Mouse (Mus musculus): ENCODE data around the gene Ncln. TPM values are rescaled to one million over a fixed set of nuclear protein-coding genes. Genes with fewer than 3 reads are reported as not detected.

Ncln gene
- polyA plus RNA-seq, 1 experiment: 122 TPM

GRCm38 (mm10) chr10:81481605-81482532 is 14.3 kb downstream of the Ncln start:
- Histone ChIP-seq H3K79me2 (ENCODE audit: control insufficient read depth, insufficient read depth) (no peaks in the 10 kb centered on the region), H3K79me3 (ENCODE audit: low read depth) (no peaks in the 10 kb centered on the region), H3K27me3 (ENCODE audit: control insufficient read depth, insufficient read depth, insufficient read length) (peaks cover 33% of the 10 kb centered on the region), H3K36me3 (ENCODE audit: control insufficient read depth, insufficient read depth) (peaks cover 3% of the 10 kb centered on the region), H3K4me3 (ENCODE audit: insufficient read depth, poor library complexity, severe bottlenecking) (no peak overlapping the region), H3ac (ENCODE audit: control insufficient read depth, insufficient read length, low read depth) (peak overlapping the region; percentile 66)
- TF ChIP-seq FOSL1 (IDR thresholded peaks at IDR 0.05; ENCODE audit: insufficient read depth, low read length, poor library complexity, severe bottlenecking) (no peak), USF1 (IDR thresholded peaks at IDR 0.05; ENCODE audit: low read depth) (no peak), MYOG (IDR thresholded peaks at IDR 0.05; ENCODE audit: control insufficient read depth, extremely low read depth, insufficient read length) (no peak), MAX (IDR thresholded peaks at IDR 0.05) (no peak), CEBPB (IDR thresholded peaks at IDR 0.05; ENCODE audit: low read depth) (no peak), MYOD1 (IDR thresholded peaks at IDR 0.05; ENCODE audit: control insufficient read depth, insufficient read length, low read depth) (no peak), CTCF (IDR thresholded peaks at IDR 0.05; ENCODE audit: control insufficient read depth, insufficient read depth, insufficient read length) (no peak)

DNA sequence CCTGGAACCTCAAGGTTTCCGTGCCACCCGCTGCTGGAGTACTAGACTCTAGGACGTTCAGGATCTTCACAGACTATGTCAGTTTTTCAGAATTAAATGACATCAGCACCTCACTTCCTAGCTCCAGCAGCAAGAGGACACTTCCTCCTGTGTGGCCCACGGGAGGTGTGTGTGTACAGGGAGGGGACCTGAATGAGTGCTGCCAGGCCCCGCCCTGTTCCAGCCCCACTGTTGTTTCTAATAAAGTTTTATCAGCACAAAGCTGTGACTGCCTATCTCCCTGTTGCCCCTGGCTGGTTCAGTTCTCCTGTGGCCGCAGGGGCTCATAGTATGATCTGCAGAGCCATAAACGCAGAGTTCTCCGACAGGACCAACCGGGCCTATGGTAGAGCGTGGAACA is 21.7 kb downstream of the Ncln start:
- H3K27me3 ChIP-seq (ENCODE audit: control insufficient read depth, insufficient read depth, insufficient read length): peaks cover 58% of the 10 kb centered on the region
- H3K36me3 ChIP-seq (ENCODE audit: control insufficient read depth, insufficient read depth): no peaks in the 10 kb centered on the region
- H3K79me2 ChIP-seq (ENCODE audit: control insufficient read depth, insufficient read depth): no peaks in the 10 kb centered on the region
- no peak overlapping the region for H3K4me3 ChIP-seq (ENCODE audit: insufficient read depth, poor library complexity, severe bottlenecking)
- H3K79me3 ChIP-seq (ENCODE audit: low read depth): no peaks in the 10 kb centered on the region
- H3ac ChIP-seq (ENCODE audit: control insufficient read depth, insufficient read length, low read depth): no peak overlapping the region
- TF ChIP-seq MYOG (IDR thresholded peaks at IDR 0.05; ENCODE audit: control insufficient read depth, extremely low read depth, insufficient read length) (no peak), FOSL1 (IDR thresholded peaks at IDR 0.05; ENCODE audit: insufficient read depth, low read length, poor library complexity, severe bottlenecking) (no peak), MYOD1 (IDR thresholded peaks at IDR 0.05; ENCODE audit: control insufficient read depth, insufficient read length, low read depth) (no peak), MAX (IDR thresholded peaks at IDR 0.05) (no peak), USF1 (IDR thresholded peaks at IDR 0.05; ENCODE audit: low read depth) (no peak), CTCF (IDR thresholded peaks at IDR 0.05; ENCODE audit: control insufficient read depth, insufficient read depth, insufficient read length) (no peak)

DNA sequence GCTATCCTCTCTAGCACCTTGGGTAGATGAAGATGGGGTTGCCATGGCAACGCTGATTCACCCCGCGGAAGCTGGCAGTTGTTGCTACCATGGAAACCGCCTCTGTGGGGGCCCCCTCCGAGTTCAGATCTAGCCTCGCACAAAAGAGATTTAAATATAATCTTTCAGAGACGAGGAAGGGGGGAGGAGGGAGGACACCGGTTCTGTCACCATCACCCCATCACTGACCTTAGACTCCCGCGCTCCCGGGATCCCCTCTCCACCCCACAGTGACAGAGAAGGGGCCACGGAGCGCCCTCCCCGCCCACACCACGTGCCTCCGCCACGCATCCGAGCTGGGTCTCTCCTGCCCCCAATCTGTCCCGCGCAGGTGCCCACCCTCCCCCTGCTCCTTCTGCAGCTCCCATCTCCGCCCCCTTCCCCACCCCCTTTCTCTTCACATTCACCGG is 23.2 kb downstream of the Ncln start:
- no peaks in the 10 kb centered on the region for H3K36me3 ChIP-seq (ENCODE audit: control insufficient read depth, insufficient read depth)
- no peaks in the 10 kb centered on the region for H3K79me3 ChIP-seq (ENCODE audit: low read depth)
- H3K79me2 ChIP-seq (ENCODE audit: control insufficient read depth, insufficient read depth): no peaks in the 10 kb centered on the region
- no peak overlapping the region for H3K4me3 ChIP-seq (ENCODE audit: insufficient read depth, poor library complexity, severe bottlenecking)
- TF ChIP-seq FOSL1 (IDR thresholded peaks at IDR 0.05; ENCODE audit: insufficient read depth, low read length, poor library complexity, severe bottlenecking): no peak
- TF ChIP-seq MYOG (IDR thresholded peaks at IDR 0.05; ENCODE audit: control insufficient read depth, extremely low read depth, insufficient read length): no peak
- no peak for TF ChIP-seq CEBPB (IDR thresholded peaks at IDR 0.05; ENCODE audit: low read depth)
- TF ChIP-seq MAX (IDR thresholded peaks at IDR 0.05): no peak
- TF ChIP-seq USF1 (IDR thresholded peaks at IDR 0.05; ENCODE audit: low read depth): no peak
- no peak for TF ChIP-seq CTCF (IDR thresholded peaks at IDR 0.05; ENCODE audit: control insufficient read depth, insufficient read depth, insufficient read length)
- TF ChIP-seq MYOD1 (IDR thresholded peaks at IDR 0.05; ENCODE audit: control insufficient read depth, insufficient read length, low read depth): no peak
- no peak overlapping the region for H3ac ChIP-seq (ENCODE audit: control insufficient read depth, insufficient read length, low read depth)
- peaks cover 68% of the 10 kb centered on the region for H3K27me3 ChIP-seq (ENCODE audit: control insufficient read depth, insufficient read depth, insufficient read length)

- Histone ChIP-seq H3K79me3 (ENCODE audit: low read depth) (no peaks in the 10 kb centered on the region), H3K79me2 (ENCODE audit: control insufficient read depth, insufficient read depth) (no peaks in the 10 kb centered on the region), H3K4me3 (ENCODE audit: insufficient read depth, poor library complexity, severe bottlenecking) (no peak overlapping the region), H3ac (ENCODE audit: control insufficient read depth, insufficient read length, low read depth) (no peak overlapping the region), H3K27me3 (ENCODE audit: control insufficient read depth, insufficient read depth, insufficient read length) (peaks cover 73% of the 10 kb centered on the region), H3K36me3 (ENCODE audit: control insufficient read depth, insufficient read depth) (no peaks in the 10 kb centered on the region)
- TF ChIP-seq USF1 (IDR thresholded peaks at IDR 0.05; ENCODE audit: low read depth): no peak
- TF ChIP-seq FOSL1 (IDR thresholded peaks at IDR 0.05; ENCODE audit: insufficient read depth, low read length, poor library complexity, severe bottlenecking): no peak
- TF ChIP-seq CTCF (IDR thresholded peaks at IDR 0.05; ENCODE audit: control insufficient read depth, insufficient read depth, insufficient read length): no peak
- TF ChIP-seq MAX (IDR thresholded peaks at IDR 0.05): no peak
- no peak for TF ChIP-seq MYOD1 (IDR thresholded peaks at IDR 0.05; ENCODE audit: control insufficient read depth, insufficient read length, low read depth)
- no peak for TF ChIP-seq MYOG (IDR thresholded peaks at IDR 0.05; ENCODE audit: control insufficient read depth, extremely low read depth, insufficient read length)
- no peak for TF ChIP-seq CEBPB (IDR thresholded peaks at IDR 0.05; ENCODE audit: low read depth)
Measured at GRCm38 (mm10) chr10:81472403-81473002, 23.7 kb downstream of the Ncln start.

DNA sequence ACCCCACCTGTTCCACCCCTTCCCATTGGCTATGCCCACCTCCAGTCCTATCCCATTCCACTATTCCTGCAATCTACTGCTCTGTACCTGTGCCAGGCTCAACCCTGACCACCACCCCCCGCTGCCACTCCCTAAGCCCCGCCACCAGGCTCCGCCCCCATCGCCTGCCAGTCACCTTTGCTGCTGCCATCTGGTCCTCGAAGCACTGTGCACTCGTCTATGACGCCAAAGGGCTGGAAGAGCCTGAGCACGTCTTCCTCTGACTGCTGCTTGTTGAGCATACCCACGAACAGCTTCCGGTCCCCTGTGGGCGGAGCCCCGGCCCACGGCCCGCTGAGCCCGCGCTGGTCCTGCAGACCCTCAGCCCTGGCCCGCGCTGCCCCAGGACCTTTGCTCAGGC is 25.7 kb downstream of the Ncln start:
- no peak overlapping the region for H3K4me3 ChIP-seq (ENCODE audit: insufficient read depth, poor library complexity, severe bottlenecking)
- TF ChIP-seq MAX (IDR thresholded peaks at IDR 0.05): no peak
- no peaks in the 10 kb centered on the region for H3K79me3 ChIP-seq (ENCODE audit: low read depth)
- no peaks in the 10 kb centered on the region for H3K79me2 ChIP-seq (ENCODE audit: control insufficient read depth, insufficient read depth)
- no peak overlapping the region for H3ac ChIP-seq (ENCODE audit: control insufficient read depth, insufficient read length, low read depth)
- H3K36me3 ChIP-seq (ENCODE audit: control insufficient read depth, insufficient read depth): no peaks in the 10 kb centered on the region
- peaks cover 72% of the 10 kb centered on the region for H3K27me3 ChIP-seq (ENCODE audit: control insufficient read depth, insufficient read depth, insufficient read length)
